Mouse (Mus musculus) hindbrain, embryonic 14.5 days (tissue): Measurements from ENCODE around the gene Pip5k1b. TPM values are rescaled to one million over a fixed set of nuclear protein-coding genes. Genes with fewer than 3 reads are reported as not detected.

Source experiments
- ATAC-seq: fragments of 200-750 bp; cut with Nextera tagmentation; 2 replicates; pipeline ENCODE4 v1.8.0; 2017; ENCODE audit warnings: moderate number of reproducible peaks, mild to moderate bottlenecking, moderate TSS enrichment, moderate library complexity; ENCODE audit not compliant: low FRiP score
- DNase-seq: peaks from one replicate; pipeline ENCODE4 v3.0.0-alpha.2; 2015; ENCODE audit warnings: low spot score
- H3K27ac ChIP-seq: fragments of 300-500 bp; sonication (generic); 2 replicates; pipeline ENCODE4 v1.5.1; 2014; ENCODE audit warnings: mild to moderate bottlenecking, moderate library complexity
- H3K27me3 ChIP-seq: fragments of 300-500 bp; sonication (generic); 2 replicates; pipeline ENCODE4 v1.6.1; 2014; ENCODE audit warnings: mild to moderate bottlenecking, low read length, mixed read lengths; ENCODE audit not compliant: control insufficient read depth, insufficient read depth
- H3K36me3 ChIP-seq: fragments of 300-500 bp; sonication (generic); replicated peaks from 2 replicates; pipeline ENCODE4 v1.6.1; 2014; ENCODE audit not compliant: control insufficient read depth, insufficient read depth
- H3K4me1 ChIP-seq: fragments of 300-500 bp; sonication (generic); replicated peaks from 2 replicates; pipeline ENCODE4 v1.6.1; 2014; ENCODE audit warnings: antibody characterized with exemption, low read length, mixed read lengths; ENCODE audit not compliant: control insufficient read depth, insufficient read depth
- H3K4me2 ChIP-seq: fragments of 300-500 bp; sonication (generic); replicated peaks from 2 replicates; pipeline ENCODE4 v1.6.1; 2014; ENCODE audit warnings: mild to moderate bottlenecking, moderate library complexity
- H3K4me3 ChIP-seq: fragments of 300-500 bp; sonication (generic); replicated peaks from 2 replicates; pipeline ENCODE4 v1.5.1; 2014; ENCODE audit warnings: mild to moderate bottlenecking, low read length
- H3K9ac ChIP-seq: fragments of 300-500 bp; sonication (generic); 2 replicates; pipeline ENCODE4 v1.6.1; 2014
- H3K9me3 ChIP-seq: fragments of 300-500 bp; sonication (generic); 2 replicates; pipeline ENCODE4 v1.6.1; 2016; ENCODE audit warnings: low read length; ENCODE audit not compliant: control insufficient read depth
- WGBS: fragments of 180-500 bp; shearing (Covaris S2); extraction: QIAGEN DNeasy Blood & Tissue Kit; methylation state at CpG from one replicate; pipeline ENCODE4 v1.1.7; 2014; 5-methylcytosine and 5-hydroxymethylcytosine counted together
- polyA plus RNA-seq: library from polyadenylated mRNA; unstranded; fragments of >200 nt; fragmentation: Nextera tagmentation; extraction: Ambion mirVana; gene quantifications from 2 replicates; pipeline ENCODE4 v1.2.1, GENCODE M21; 2014

Gene Pip5k1b
- polyA plus RNA-seq, 1 experiment from 2014 or later = 3.9 TPM

- Histone ChIP-seq H3K9ac (no peak overlapping the region), H3K4me2 (no peak overlapping the region)
- 71% methylated on average over 9 of the region's 9 CpGs for WGBS
These were observed 239.5 kb downstream of the Pip5k1b start for GRCm38 (mm10) chr19:24316060-24316725.

GRCm38 (mm10) chr19:24315234-24315633 is 240.4 kb downstream of the Pip5k1b start:
- no peaks in the 10 kb centered on the region for H3K9me3 ChIP-seq
- H3K4me1 ChIP-seq = peaks cover 20% of the 10 kb centered on the region
- no peak for ATAC-seq

More at GRCm38 (mm10) chr19:24316060-24316725, 239.5 kb downstream of the Pip5k1b start:
- Histone ChIP-seq H3K27me3 (no peaks in the 10 kb centered on the region), H3K36me3 (no peaks in the 10 kb centered on the region), H3K4me3 (no peak overlapping the region), H3K9me3 (no peaks in the 10 kb centered on the region), H3K27ac (no peak overlapping the region), H3K4me1 (peaks cover 20% of the 10 kb centered on the region)
- ATAC-seq (no peak), DNase-seq (no peak)

DNA sequence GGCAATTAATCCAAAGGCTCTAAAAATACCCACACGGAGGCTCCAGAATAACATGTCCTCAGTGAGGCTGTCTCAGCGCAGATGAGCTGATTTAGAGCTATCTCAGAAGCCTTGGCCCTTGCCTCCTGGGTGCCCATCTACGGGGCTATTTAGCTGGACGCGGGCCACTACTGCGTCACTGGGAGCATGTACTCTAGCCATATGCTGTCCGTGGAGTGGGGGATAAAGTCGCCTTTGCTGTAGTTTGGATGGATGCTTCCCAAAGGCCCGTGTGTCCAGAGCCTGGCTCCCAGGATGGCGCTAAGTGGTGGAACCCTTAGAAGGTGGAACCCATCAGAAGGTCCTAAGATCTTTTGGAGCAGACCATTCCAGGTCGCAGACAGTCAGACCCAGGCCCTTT is 241.0 kb downstream of the Pip5k1b start:
- Histone ChIP-seq H3K9me3 (no peaks in the 10 kb centered on the region), H3K27ac (no peak overlapping the region), H3K36me3 (no peaks in the 10 kb centered on the region), H3K4me3 (no peak overlapping the region), H3K27me3 (no peaks in the 10 kb centered on the region), H3K4me1 (peaks cover 20% of the 10 kb centered on the region), H3K4me2 (no peak overlapping the region), H3K9ac (no peak overlapping the region)
- DNase-seq (no peak), ATAC-seq (no peak)
- 92% methylated on average over 11 of the region's 11 CpGs for WGBS

More at GRCm38 (mm10) chr19:24315234-24315633, 240.4 kb downstream of the Pip5k1b start:
- 86% methylated on average over 4 of the region's 4 CpGs for WGBS
- no peak for DNase-seq
- no peak overlapping the region for H3K27ac ChIP-seq
- no peaks in the 10 kb centered on the region for H3K36me3 ChIP-seq
- no peaks in the 10 kb centered on the region for H3K27me3 ChIP-seq
- H3K9ac ChIP-seq = no peak overlapping the region
- no peak overlapping the region for H3K4me2 ChIP-seq
- H3K4me3 ChIP-seq = no peak overlapping the region

DNA sequence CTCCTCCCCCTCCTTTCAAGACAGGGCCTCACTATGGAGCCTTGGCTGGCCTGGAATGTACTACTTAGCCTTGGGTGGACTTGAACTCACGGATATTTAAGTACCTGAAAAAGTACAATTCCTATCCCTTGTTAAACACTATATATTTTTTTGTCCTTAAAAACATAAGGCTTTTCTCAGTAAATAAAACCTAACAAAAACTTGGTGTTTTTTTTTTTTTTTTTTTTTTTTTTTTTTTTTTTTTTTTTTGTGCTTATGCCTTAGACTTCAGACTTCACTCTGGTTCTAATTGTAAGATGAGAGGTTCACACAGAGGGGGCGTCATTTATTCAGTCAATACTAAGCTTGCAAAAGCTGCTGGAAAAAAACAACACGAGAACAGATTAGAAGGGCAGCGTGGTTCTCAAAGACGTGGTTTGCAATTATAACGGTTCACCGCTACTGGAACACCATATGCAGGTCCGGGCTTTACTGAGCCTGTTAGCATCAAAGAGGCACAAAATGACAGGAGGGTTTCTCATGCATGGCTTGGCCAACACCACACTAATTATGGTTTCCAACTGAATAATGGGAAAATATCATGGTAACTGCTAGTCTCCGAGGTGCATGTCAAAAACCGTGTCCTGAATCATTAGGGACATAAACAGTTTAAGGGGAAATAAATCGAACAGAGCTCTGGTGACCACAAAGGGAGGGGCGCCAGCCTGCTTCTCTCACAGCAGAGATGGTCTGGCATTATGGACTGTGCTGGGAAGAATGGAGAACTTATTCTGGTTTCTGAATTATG is 242.9 kb downstream of the Pip5k1b start:
- Histone ChIP-seq H3K9me3 (no peaks in the 10 kb centered on the region), H3K4me1 (peaks cover 24% of the 10 kb centered on the region), H3K4me2 (no peak overlapping the region), H3K36me3 (no peaks in the 10 kb centered on the region), H3K27me3 (no peaks in the 10 kb centered on the region), H3K9ac (no peak overlapping the region), H3K4me3 (no peak overlapping the region), H3K27ac (0 out of 2 replicates have a peak overlapping the region, but pooled peaks have one; percentile 43)
- 32% methylated on average over 12 of the region's 12 CpGs for WGBS
- ATAC-seq (peak; percentile 46; the same call in 1 of the 2 replicates), DNase-seq (peak; percentile 61)

DNA sequence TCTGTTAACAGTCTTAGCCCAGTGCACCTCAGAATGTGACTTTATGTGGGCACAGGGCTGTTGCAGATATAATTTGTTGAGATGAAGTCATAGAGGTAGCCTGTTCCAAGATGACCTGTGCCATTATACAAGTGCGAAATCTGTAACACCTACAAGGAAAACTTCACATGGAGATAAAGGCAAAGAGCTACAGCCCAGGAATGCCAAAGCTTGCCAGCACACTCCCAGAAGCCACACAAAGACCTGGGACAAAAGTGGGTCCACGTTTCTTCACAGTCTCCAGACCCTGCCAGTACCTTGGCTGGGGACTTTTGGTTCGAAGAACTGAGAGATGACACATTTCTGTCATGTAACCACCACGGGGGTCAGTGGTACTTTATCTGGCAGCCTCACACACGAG is 243.6 kb downstream of the Pip5k1b start:
- 85% methylated on average over 5 of the region's 5 CpGs for WGBS

DNA sequence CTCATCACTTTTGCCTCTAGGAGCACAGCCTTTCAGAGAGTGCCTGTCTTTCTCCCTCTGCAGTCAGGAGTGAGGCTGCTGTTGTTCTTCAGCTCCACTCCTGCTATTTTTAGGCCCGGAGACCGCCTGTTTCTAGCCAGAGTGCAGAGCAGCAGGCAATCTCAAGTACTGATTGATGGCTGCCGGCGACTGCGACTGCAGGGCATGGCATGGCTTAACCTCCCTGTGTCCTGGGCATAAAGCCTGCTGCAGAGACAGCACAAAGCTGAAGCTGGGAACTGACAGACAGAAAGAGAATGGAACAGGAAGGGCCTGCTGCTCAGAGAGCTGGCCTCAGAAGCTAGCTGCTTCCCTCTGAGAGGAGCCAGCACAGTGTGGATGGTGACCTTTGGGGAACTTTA is 247.4 kb downstream of the Pip5k1b start:
- Histone ChIP-seq H3K4me2 (no peak overlapping the region), H3K27me3 (no peaks in the 10 kb centered on the region), H3K4me1 (peaks cover 14% of the 10 kb centered on the region), H3K4me3 (no peak overlapping the region), H3K27ac (peak overlapping the region; percentile 54; the same call in 1 of the 2 replicates), H3K9me3 (no peaks in the 10 kb centered on the region), H3K9ac (no peak overlapping the region), H3K36me3 (no peaks in the 10 kb centered on the region)
- WGBS = 5% methylated on average over 5 of the region's 5 CpGs
- ATAC-seq (peak; percentile 59; the same call in 1 of the 2 replicates), DNase-seq (peak; percentile 38)

More for the DNA sequence above, 243.6 kb downstream of the Pip5k1b start:
- Histone ChIP-seq H3K4me1 (peaks cover 28% of the 10 kb centered on the region), H3K4me2 (no peak overlapping the region), H3K9me3 (no peaks in the 10 kb centered on the region), H3K36me3 (no peaks in the 10 kb centered on the region), H3K27ac (no peak overlapping the region), H3K9ac (no peak overlapping the region), H3K27me3 (no peaks in the 10 kb centered on the region), H3K4me3 (no peak overlapping the region)
- DNase-seq = no peak
- ATAC-seq = no peak

DNA sequence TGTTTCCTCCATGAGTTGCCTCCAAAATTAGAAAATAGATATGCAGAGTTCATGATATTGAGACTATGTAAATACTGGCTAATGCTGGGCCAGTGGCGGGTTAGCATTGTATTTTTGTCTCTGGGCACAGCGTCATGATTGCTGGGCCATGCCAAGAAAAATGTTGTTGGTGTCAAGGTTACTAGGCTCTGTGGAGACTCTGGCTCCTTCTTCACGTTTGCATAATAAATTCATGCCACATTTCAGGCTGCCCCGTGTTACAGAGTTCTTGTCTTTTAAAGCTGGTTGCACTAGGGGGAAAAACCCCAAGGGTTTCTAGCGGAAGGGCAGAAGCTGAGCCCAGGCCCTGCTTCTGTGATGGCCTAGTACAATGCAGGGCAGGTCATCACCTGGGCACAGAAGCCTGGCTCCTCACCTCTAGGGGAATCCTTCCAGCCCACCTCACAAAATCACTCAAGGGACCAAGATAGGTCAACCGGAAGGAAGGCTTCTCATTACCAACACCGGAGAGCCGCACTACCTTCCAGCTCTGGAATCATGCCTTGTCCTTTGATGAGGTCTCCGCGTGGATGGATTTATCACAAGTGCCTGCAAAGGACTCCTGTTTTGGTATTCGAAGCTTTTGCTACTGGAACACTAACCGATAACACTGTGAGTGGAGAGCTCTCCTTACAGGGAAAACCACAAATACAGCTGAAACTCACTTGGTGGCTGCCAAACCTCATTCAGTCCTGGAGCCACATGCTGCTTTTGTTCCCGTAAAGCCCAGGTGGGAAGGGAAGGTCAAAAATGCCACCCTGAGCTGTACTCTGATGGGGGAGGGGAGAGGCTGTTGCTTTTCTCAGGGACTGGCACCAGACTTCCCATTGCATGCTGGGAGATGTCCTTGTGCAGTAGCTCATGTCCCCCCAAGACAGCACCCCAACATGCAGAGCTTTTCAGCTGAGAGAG is 248.1 kb downstream of the Pip5k1b start:
- ATAC-seq = no peak
- peaks cover 8% of the 10 kb centered on the region; the same call in 1 of the 2 replicates for H3K4me1 ChIP-seq
- no peak overlapping the region for H3K9ac ChIP-seq
- 57% methylated on average over 13 of the region's 13 CpGs for WGBS
- H3K4me3 ChIP-seq = no peak overlapping the region
- DNase-seq = no peak
- H3K4me2 ChIP-seq = no peak overlapping the region
- no peaks in the 10 kb centered on the region for H3K27me3 ChIP-seq
- no peaks in the 10 kb centered on the region for H3K36me3 ChIP-seq
- H3K27ac ChIP-seq = no peak overlapping the region
- no peaks in the 10 kb centered on the region for H3K9me3 ChIP-seq

DNA sequence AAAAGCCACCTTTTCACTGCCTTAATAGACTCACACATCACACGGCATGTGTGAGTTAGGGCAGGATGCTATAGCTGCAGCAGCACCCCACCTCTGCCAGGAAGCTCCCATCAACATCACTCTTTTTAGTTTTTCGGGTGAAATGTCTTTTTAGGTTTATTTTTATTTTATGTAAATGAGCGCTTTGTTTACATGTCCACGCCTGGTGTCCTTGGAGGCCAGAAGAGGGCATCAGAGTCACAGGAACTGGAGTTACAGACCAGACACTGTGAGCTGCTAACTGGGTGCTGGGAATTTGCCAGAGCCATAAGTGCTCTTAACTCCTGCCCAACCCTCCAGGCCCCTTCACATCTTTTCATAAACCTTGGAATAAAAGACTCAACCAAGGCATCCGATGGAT is 249.3 kb downstream of the Pip5k1b start:
- Histone ChIP-seq H3K36me3 (no peaks in the 10 kb centered on the region), H3K4me2 (no peak overlapping the region), H3K9me3 (no peaks in the 10 kb centered on the region), H3K4me1 (peaks cover 8% of the 10 kb centered on the region; the same call in 1 of the 2 replicates), H3K27ac (no peak overlapping the region), H3K4me3 (no peak overlapping the region), H3K9ac (no peak overlapping the region), H3K27me3 (no peaks in the 10 kb centered on the region)
- WGBS = 94% methylated on average over 5 of the region's 5 CpGs
- DNase-seq (no peak), ATAC-seq (no peak)
